Mouse (Mus musculus) bone marrow, adult 2 months (tissue): ENCODE data around the gene Kcnn1.

Source experiments
- CTCF ChIP-seq: fragments of 200-500 bp; IDR thresholded peaks from 2 replicates; pipeline ENCODE4 v1.5.1; 2011; ENCODE audit warnings: low read length, control low read depth; ENCODE audit not compliant: control insufficient read depth, insufficient read depth
- POLR2A ChIP-seq: fragments of 200-500 bp; IDR thresholded peaks from 2 replicates; pipeline ENCODE4 v1.6.1; 2011; ENCODE audit warnings: low read depth, mild to moderate bottlenecking, control low read depth, low read length, borderline replicate concordance; ENCODE audit not compliant: control insufficient read depth

DNA sequence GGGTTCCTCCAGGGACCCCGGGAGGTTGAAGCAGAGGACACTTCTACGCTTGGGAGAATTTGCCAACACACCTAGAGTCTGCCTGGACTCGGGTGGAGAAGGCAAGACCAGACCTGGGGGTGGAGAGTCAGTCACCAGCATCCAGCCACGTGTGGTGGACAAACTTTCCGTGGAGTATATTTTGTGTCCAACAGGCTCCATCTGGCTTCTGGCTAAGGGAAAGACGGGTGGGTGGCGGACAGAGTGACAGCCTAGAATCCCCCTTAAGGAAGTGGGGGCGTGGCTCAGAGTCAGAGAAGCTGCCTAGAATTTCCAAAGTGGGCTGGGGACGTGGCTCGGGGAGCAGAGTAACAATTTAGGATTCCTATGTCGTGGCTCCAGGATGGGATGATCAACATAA is 41.1 kb downstream of the Kcnn1 start:
- no peak for TF ChIP-seq CTCF
- no peak for TF ChIP-seq POLR2A
